Mouse (Mus musculus): ENCODE results near the gene Nup85. TPM values are rescaled to one million over a fixed set of nuclear protein-coding genes. Genes with fewer than 3 reads are reported as not detected.
A peak's percentile ranks its signal among the peaks of the same experiment; 100 is the strongest.

Gene Nup85
- total and polyA plus RNA-seq, 3 experiments: 362 to 370 TPM; not detected in 1

DNA sequence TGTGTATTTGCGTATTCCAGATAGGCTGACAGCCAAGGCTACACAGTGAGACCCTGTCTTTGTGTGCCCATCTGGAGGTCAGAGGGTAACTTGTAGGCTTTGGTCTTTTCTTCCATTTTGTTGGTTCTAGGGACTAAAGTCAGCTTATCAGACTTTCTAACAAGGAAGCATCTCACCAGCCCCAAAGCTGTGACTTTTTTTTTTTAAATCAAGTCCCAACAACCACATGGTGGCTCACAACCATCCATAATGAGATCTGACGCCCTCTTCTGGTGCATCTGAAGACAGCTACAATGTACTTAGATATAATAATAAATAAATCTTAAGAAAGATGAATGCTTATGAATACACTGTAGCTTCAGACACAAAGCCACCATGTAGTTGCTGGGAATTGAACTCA, 26.2 kb upstream of the Nup85 start:
- H3K4me1 ChIP-seq (ENCODE audit: control insufficient read depth in 1 of 2, insufficient read depth in 2 of 2, low read length in 2 of 2): peaks cover 9 to 20% of the 10 kb centered on the region in 2 experiments
- peak; percentile 76 for DNase-seq (ENCODE audit: low read depth, low spot score)

DNA sequence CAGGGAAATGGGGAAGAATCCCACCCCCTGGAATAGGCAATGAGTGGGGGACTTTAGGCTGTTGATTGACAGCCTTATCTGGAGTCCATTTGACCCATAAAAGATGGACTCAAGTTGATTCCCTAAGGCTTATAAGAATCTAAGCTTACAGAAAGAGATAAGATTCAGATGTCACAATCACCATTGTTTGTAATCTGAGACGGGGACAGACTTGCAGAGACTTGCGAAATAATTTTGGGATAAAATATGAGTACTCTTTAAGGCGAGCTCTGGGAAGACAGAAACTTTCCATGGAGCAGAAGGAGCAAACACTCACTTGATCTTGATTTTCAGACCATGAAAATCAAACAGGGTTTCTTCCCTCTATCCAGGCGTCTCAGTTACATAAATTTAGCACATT, 20.7 kb upstream of the Nup85 start:
- H3K4me1 ChIP-seq (ENCODE audit: control insufficient read depth in 1 of 2, insufficient read depth in 2 of 2, low read length in 2 of 2): no peaks in the 10 kb centered on the region
- H3K27ac ChIP-seq (ENCODE audit: control insufficient read depth, low read depth, low read length): no peak overlapping the region
- H3K9ac ChIP-seq (ENCODE audit: control insufficient read depth, low read depth, low read length, poor library complexity, severe bottlenecking): no peak overlapping the region
- no peak for DNase-seq (ENCODE audit: low read depth, low spot score)
- TF ChIP-seq MEF2A (IDR thresholded peaks at IDR 0.05; ENCODE audit: extremely low read depth, insufficient replicate concordance, low read depth, low read length, poor library complexity, severe bottlenecking) (no peak), TAL1 (IDR thresholded peaks at IDR 0.05; ENCODE audit: low read length) (no peak), ELF1 (IDR thresholded peaks at IDR 0.05; ENCODE audit: low read depth, low read length) (no peak), MAZ (IDR thresholded peaks at IDR 0.05; ENCODE audit: low read depth, low read length) (no peak), BHLHE40 (IDR thresholded peaks at IDR 0.05; ENCODE audit: borderline replicate concordance, low read depth, low read length) (no peak), UBTF (IDR thresholded peaks at IDR 0.05; ENCODE audit: borderline replicate concordance, insufficient read depth, low read depth, low read length) (no peak), GATA1 (IDR thresholded peaks at IDR 0.05; ENCODE audit: low read depth, low read length) (no peak), NRF1 (IDR thresholded peaks at IDR 0.05; ENCODE audit: insufficient read depth, low read depth, low read length, poor library complexity, severe bottlenecking) (no peak), ZKSCAN1 (IDR thresholded peaks at IDR 0.05; ENCODE audit: low read depth, low read length) (no peak), KAT2A (conservative IDR thresholded peaks at IDR 0.05; ENCODE audit: low read depth, low read length) (no peak), USF2 (IDR thresholded peaks at IDR 0.05; ENCODE audit: borderline replicate concordance in 1 of 2, insufficient read depth in 1 of 2, low read depth in 1 of 2, low read length in 2 of 2) (no peak), POLR2A (IDR thresholded peaks at IDR 0.05; ENCODE audit: control insufficient read depth in 1 of 2, insufficient read depth in 1 of 2, low read depth in 1 of 2, low read length in 2 of 2, poor library complexity in 1 of 2) (no peak), USF1 (IDR thresholded peaks at IDR 0.05; ENCODE audit: low read depth, low read length) (no peak), ZC3H11A (IDR thresholded peaks at IDR 0.05; ENCODE audit: low read depth, low read length) (no peak), SIN3A (IDR thresholded peaks at IDR 0.05; ENCODE audit: low read length) (no peak)
- H3K9me3 ChIP-seq (replicated peaks; ENCODE audit: insufficient read depth, low read length): no peaks in the 10 kb centered on the region
- H3K79me2 ChIP-seq (ENCODE audit: control insufficient read depth, insufficient read depth, low read length, poor library complexity): no peaks in the 10 kb centered on the region
- peaks cover 2 to 6% of the 10 kb centered on the region in 2 experiments; a peak in 3 of 4 replicates for H3K27me3 ChIP-seq (ENCODE audit: control insufficient read depth in 1 of 2, insufficient read depth in 2 of 2, low read length in 2 of 2)
- no peak overlapping the region for H3K4me3 ChIP-seq (ENCODE audit: control insufficient read depth in 1 of 2, insufficient read depth in 1 of 2, low read depth in 2 of 2, low read length in 2 of 2)
- H3K36me3 ChIP-seq (ENCODE audit: control insufficient read depth in 1 of 2, insufficient read depth in 2 of 2, low read length in 2 of 2): no peaks in the 10 kb centered on the region

More for the DNA sequence above, 26.2 kb upstream of the Nup85 start:
- TF ChIP-seq GABPA (IDR thresholded peaks at IDR 0.05; ENCODE audit: low read depth, low read length) (no peak), TCF12 (IDR thresholded peaks at IDR 0.05; ENCODE audit: low read depth, low read length) (0 out of 2 replicates have a peak, but pooled peaks have one; percentile 39), ZMIZ1 (IDR thresholded peaks at IDR 0.05; ENCODE audit: low read depth, low read length) (no peak), SIN3A (IDR thresholded peaks at IDR 0.05; ENCODE audit: low read length) (peak; percentile 75; the same call in 1 of the 2 replicates), CHD2 (IDR thresholded peaks at IDR 0.05; ENCODE audit: low read length) (no peak), RCOR1 (IDR thresholded peaks at IDR 0.05; ENCODE audit: low read depth, low read length) (peak; percentile 90), NELFE (IDR thresholded peaks at IDR 0.05; ENCODE audit: low read depth, low read length) (no peak), USF2 (IDR thresholded peaks at IDR 0.05; ENCODE audit: borderline replicate concordance in 1 of 2, insufficient read depth in 1 of 2, low read depth in 1 of 2, low read length in 2 of 2) (no peak), JUND (IDR thresholded peaks at IDR 0.05; ENCODE audit: low read depth, low read length) (no peak), SMC3 (IDR thresholded peaks at IDR 0.05; ENCODE audit: low read depth, low read length) (peak; percentile 66), USF1 (IDR thresholded peaks at IDR 0.05; ENCODE audit: low read depth, low read length) (no peak), MYC (IDR thresholded peaks at IDR 0.05; ENCODE audit: low read depth, low read length) (peak; percentile 95), HCFC1 (IDR thresholded peaks at IDR 0.05; ENCODE audit: low read depth, low read length) (peak; percentile 42; the same call in 1 of the 2 replicates), RAD21 (IDR thresholded peaks at IDR 0.05; ENCODE audit: low read depth, low read length) (peak; percentile 44), CTCF (IDR thresholded peaks at IDR 0.05 in 2 of 3, conservative IDR thresholded peaks at IDR 0.05 in 1 of 3; ENCODE audit: control insufficient read depth in 1 of 3, insufficient read depth in 1 of 3, low read depth in 2 of 3, low read length in 3 of 3, poor library complexity in 1 of 3, severe bottlenecking in 1 of 3) (peak; percentile 7 to 57 (median 20); a peak in 3 of 6 replicates), MAFK (IDR thresholded peaks at IDR 0.05; ENCODE audit: borderline replicate concordance, low read depth, low read length) (no peak), ELF1 (IDR thresholded peaks at IDR 0.05; ENCODE audit: low read depth, low read length) (0 out of 2 replicates have a peak, but pooled peaks have one; percentile 53), MAX (IDR thresholded peaks at IDR 0.05; ENCODE audit: low read length) (peak; percentile 47; the same call in 1 of the 2 replicates), GATA1 (IDR thresholded peaks at IDR 0.05; ENCODE audit: low read depth, low read length) (peak; percentile 47; the same call in 1 of the 2 replicates), ZNF384 (IDR thresholded peaks at IDR 0.05; ENCODE audit: low read depth, low read length) (peak; percentile 96), MXI1 (IDR thresholded peaks at IDR 0.05; ENCODE audit: low read depth, low read length) (peak; percentile 78), BHLHE40 (IDR thresholded peaks at IDR 0.05; ENCODE audit: borderline replicate concordance, low read depth, low read length) (no peak), ZC3H11A (IDR thresholded peaks at IDR 0.05; ENCODE audit: low read depth, low read length) (peak; percentile 61), MYB (IDR thresholded peaks at IDR 0.05; ENCODE audit: low read depth, low read length) (no peak), POLR2AphosphoS2 (IDR thresholded peaks at IDR 0.05; ENCODE audit: low read length) (no peak)
- Histone ChIP-seq H3K79me2 (ENCODE audit: control insufficient read depth, insufficient read depth, low read length, poor library complexity) (peaks cover 30% of the 10 kb centered on the region), H3K9me3 (replicated peaks; ENCODE audit: insufficient read depth, low read length) (no peaks in the 10 kb centered on the region), H3K9ac (ENCODE audit: control insufficient read depth, low read depth, low read length, poor library complexity, severe bottlenecking) (no peak overlapping the region), H3K36me3 (ENCODE audit: control insufficient read depth in 1 of 2, insufficient read depth in 2 of 2, low read length in 2 of 2) (peaks cover 15 to 26% of the 10 kb centered on the region in 2 experiments), H3K27ac (ENCODE audit: control insufficient read depth, low read depth, low read length) (no peak overlapping the region), H3K27me3 (ENCODE audit: control insufficient read depth in 1 of 2, insufficient read depth in 2 of 2, low read length in 2 of 2) (peaks cover 0 to 2% of the 10 kb centered on the region in 2 experiments; a peak in 2 of 4 replicates), H3K4me3 (ENCODE audit: control insufficient read depth in 1 of 2, insufficient read depth in 1 of 2, low read depth in 2 of 2, low read length in 2 of 2) (no peak overlapping the region)
